14 mouse cellular contexts compared by ENCODE assay signal in the genomic region with DNA sequence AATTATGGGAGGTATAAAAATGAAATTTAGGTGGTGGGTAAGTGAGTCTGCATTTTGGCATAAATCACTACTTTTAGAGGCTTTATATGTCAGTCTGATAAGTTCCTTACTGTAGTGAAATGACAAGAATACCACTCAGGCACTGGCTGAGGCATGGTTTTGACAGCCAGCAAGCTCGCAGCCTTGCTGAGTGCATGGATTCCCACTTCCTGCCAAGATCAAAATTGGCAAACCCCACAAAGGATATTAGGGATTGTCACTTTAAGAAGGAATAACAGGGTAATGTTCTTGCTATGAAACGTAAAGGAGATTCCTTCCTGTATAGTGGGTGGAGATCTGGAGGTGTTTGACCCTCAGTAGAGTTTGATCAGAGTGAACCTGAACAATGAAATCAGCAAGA. TPM values are rescaled to one million over a fixed set of nuclear protein-coding genes. Genes with fewer than 3 reads are reported as not detected.
DNase-seq lines count a peak whose midpoint lies in the region; ATAC-seq and TF ChIP-seq lines count a peak whose summit lies in the region.
"Had no signal": no experiment of that assay in that cellular context is flagged by ENCODE, and none has a peak within 500 bp of the region (broad histone marks: within the 10 kb centered on the region; RNA-seq: fewer than 3 reads in every experiment).

No protein-coding gene starts in this region.

- DNase-seq in heart, adult 11 months: peak; percentile 91
- DNase-seq in heart, adult 8-10 months (ENCODE audit: low spot score): no peak
- DNase-seq in hindbrain, embryonic 14.5 days (ENCODE audit: low spot score): no peak
- no peak for DNase-seq in stomach, postnatal 0 days (ENCODE audit: low spot score)
- DNase-seq in adipocyte (ENCODE audit: low spot score): no peak
- DNase-seq: cerebellum, adult 18-20 months; gastrocnemius, adult 2 months; kidney, adult 18-20 months had no signal

- peaks cover 15% of the 10 kb centered on the region for H3K4me1 ChIP-seq in hindbrain, embryonic 15.5 days (replicated peaks)
- peaks cover 10% of the 10 kb centered on the region for H3K4me1 ChIP-seq in hindbrain, embryonic 14.5 days (replicated peaks; ENCODE audit: control insufficient read depth, insufficient read depth, low read length)
- peaks cover 16% of the 10 kb centered on the region for H3K4me1 ChIP-seq in stomach, embryonic 14.5 days (ENCODE audit: control insufficient read depth, insufficient read depth, low read length)
- H3K4me1 ChIP-seq in stomach, postnatal 0 days (replicated peaks; ENCODE audit: control insufficient read depth, insufficient read depth): no peaks in the 10 kb centered on the region

- TF ChIP-seq EP300 in stomach, postnatal 0 days (optimal IDR thresholded peaks at IDR 0.05): no peak

- no peak for TF ChIP-seq CTCF in stomach, postnatal 0 days (IDR thresholded peaks at IDR 0.05; ENCODE audit: low read depth)

- no peak overlapping the region for H3K9ac ChIP-seq in hindbrain, embryonic 15.5 days
- no peak overlapping the region for H3K9ac ChIP-seq in hindbrain, embryonic 14.5 days
- no peak overlapping the region for H3K9ac ChIP-seq in stomach, embryonic 14.5 days (replicated peaks; ENCODE audit: low read depth, low read length)
- H3K9ac ChIP-seq in stomach, postnatal 0 days (ENCODE audit: low read length): no peak overlapping the region
- H3K9ac ChIP-seq: limb, embryonic 12.5 days had no signal

- no peaks in the 10 kb centered on the region for H3K9me3 ChIP-seq in hindbrain, embryonic 15.5 days
- H3K9me3 ChIP-seq in hindbrain, embryonic 14.5 days (ENCODE audit: control insufficient read depth, low read length): peaks cover 8% of the 10 kb centered on the region; the same call in 1 of the 2 replicates
- no peaks in the 10 kb centered on the region for H3K9me3 ChIP-seq in stomach, embryonic 14.5 days (ENCODE audit: control insufficient read depth, low read depth, low read length)
- no peaks in the 10 kb centered on the region for H3K9me3 ChIP-seq in stomach, postnatal 0 days (ENCODE audit: control insufficient read depth, low read length)

- H3K4me3 ChIP-seq in hindbrain, embryonic 15.5 days: no peak overlapping the region
- H3K4me3 ChIP-seq in hindbrain, embryonic 14.5 days (replicated peaks; ENCODE audit: low read length): no peak overlapping the region
- no peak overlapping the region for H3K4me3 ChIP-seq in stomach, embryonic 14.5 days (ENCODE audit: low read depth, low read length)
- H3K4me3 ChIP-seq in stomach, postnatal 0 days (ENCODE audit: low read depth, low read length): no peak overlapping the region
- H3K4me3 ChIP-seq: erythroblast, embryonic 14.5 days; gastrocnemius, adult 2 months; limb, embryonic 12.5 days; myocyte had no signal

- H3K27me3 ChIP-seq in hindbrain, embryonic 15.5 days: no peaks in the 10 kb centered on the region
- H3K27me3 ChIP-seq in hindbrain, embryonic 14.5 days (ENCODE audit: control insufficient read depth, insufficient read depth, low read length): no peaks in the 10 kb centered on the region
- H3K27me3 ChIP-seq in stomach, embryonic 14.5 days (ENCODE audit: control insufficient read depth, insufficient read depth, low read length): no peaks in the 10 kb centered on the region
- H3K27me3 ChIP-seq in stomach, postnatal 0 days (ENCODE audit: control insufficient read depth, insufficient read depth, low read length): no peaks in the 10 kb centered on the region
- H3K27me3 ChIP-seq: limb, embryonic 12.5 days had no signal

- no peaks in the 10 kb centered on the region for H3K36me3 ChIP-seq in hindbrain, embryonic 15.5 days
- H3K36me3 ChIP-seq in hindbrain, embryonic 14.5 days (replicated peaks; ENCODE audit: control insufficient read depth, insufficient read depth): no peaks in the 10 kb centered on the region
- H3K36me3 ChIP-seq in stomach, embryonic 14.5 days (ENCODE audit: control insufficient read depth, insufficient read depth, low read length): peaks cover 5% of the 10 kb centered on the region; the same call in 1 of the 2 replicates
- no peaks in the 10 kb centered on the region for H3K36me3 ChIP-seq in stomach, postnatal 0 days (ENCODE audit: control insufficient read depth, insufficient read depth, low read length)

- H3K27ac ChIP-seq in hindbrain, embryonic 15.5 days (replicated peaks): 0 out of 2 replicates have a peak overlapping the region, but pooled peaks have one; percentile 11
- H3K27ac ChIP-seq in hindbrain, embryonic 14.5 days: no peak overlapping the region
- H3K27ac ChIP-seq in stomach, embryonic 14.5 days (ENCODE audit: low read length): peak overlapping the region; percentile 39; the same call in 1 of the 2 replicates
- H3K27ac ChIP-seq in stomach, postnatal 0 days (replicated peaks): no peak overlapping the region
- H3K27ac ChIP-seq: gastrocnemius, adult 2 months; limb, embryonic 12.5 days had no signal

- WGBS in hindbrain, embryonic 15.5 days: 17% methylated on average over 2 of the region's 2 CpGs
- 34% methylated on average over 2 of the region's 2 CpGs for WGBS in hindbrain, embryonic 14.5 days
- 31% methylated on average over 2 of the region's 2 CpGs for WGBS in stomach, embryonic 14.5 days
- WGBS in stomach, postnatal 0 days: 24% methylated on average over 2 of the region's 2 CpGs

- peak overlapping the region; percentile 19; the same call in 1 of the 2 replicates for H3K4me2 ChIP-seq in hindbrain, embryonic 15.5 days
- no peak overlapping the region; the same call in 1 of the 2 replicates for H3K4me2 ChIP-seq in hindbrain, embryonic 14.5 days (replicated peaks)
- H3K4me2 ChIP-seq in stomach, embryonic 14.5 days (replicated peaks; ENCODE audit: low read depth, low read length): no peak overlapping the region
- no peak overlapping the region for H3K4me2 ChIP-seq in stomach, postnatal 0 days (replicated peaks; ENCODE audit: low read depth)
- H3K4me2 ChIP-seq: limb, embryonic 12.5 days had no signal

- ATAC-seq in hindbrain, embryonic 15.5 days (ENCODE audit: low FRiP score, low read depth): no peak
- no peak for ATAC-seq in hindbrain, embryonic 14.5 days (ENCODE audit: low FRiP score)
- no peak for ATAC-seq in stomach, embryonic 14.5 days (ENCODE audit: insufficient number of reproducible peaks, insufficient read depth, low FRiP score, low read depth)
- no peak for ATAC-seq in stomach, postnatal 0 days (ENCODE audit: low FRiP score, low TSS enrichment)

RNA-seq across cellular contexts. Expression of gene E130114P18Rik, which starts 27.4 kb away (rescaled TPM):
- total RNA-seq in heart, adult 8-10 months (2022): under 1 TPM in 2 of 4 experiments, not detected in 2; 0.23 to 0.41 TPM
- 20.2 and 23.1 TPM in 2 replicates for polyA plus RNA-seq in hindbrain, embryonic 15.5 days (2015; fragmentation: Nextera tagmentation; extraction: Ambion mirVana)
- 26.3 and 28.0 TPM in 2 replicates for polyA plus RNA-seq in hindbrain, embryonic 14.5 days (2014; fragmentation: Nextera tagmentation; extraction: Ambion mirVana)
- 5.7 and 6.3 TPM in 2 replicates for polyA plus RNA-seq in stomach, embryonic 14.5 days (2014; fragmentation: Nextera tagmentation; extraction: Ambion mirVana)
- polyA plus RNA-seq in stomach, postnatal 0 days (2015; fragmentation: Nextera tagmentation; extraction: Ambion mirVana): 1.2 and 1.9 TPM in 2 replicates
- total RNA-seq: gastrocnemius, adult 2 months; heart, postnatal 14 days had no signal
- polyA plus RNA-seq: erythroblast, embryonic 14.5 days; myocyte had no signal

RNA-seq across cellular contexts. Expression of gene Nfia, which starts 32.7 kb away (rescaled TPM):
- 100 to 1,000 TPM; 109 to 137 (median 121) TPM for total RNA-seq in heart, adult 8-10 months (2022)
- polyA plus RNA-seq in hindbrain, embryonic 15.5 days (2015; fragmentation: Nextera tagmentation; extraction: Ambion mirVana): 39.5 and 47.1 TPM in 2 replicates
- polyA plus RNA-seq in hindbrain, embryonic 14.5 days (2014; fragmentation: Nextera tagmentation; extraction: Ambion mirVana): 47.8 and 49.2 TPM in 2 replicates
- 73.9 and 78.4 TPM in 2 replicates for polyA plus RNA-seq in stomach, embryonic 14.5 days (2014; fragmentation: Nextera tagmentation; extraction: Ambion mirVana)
- 24.7 and 26.0 TPM in 2 replicates for polyA plus RNA-seq in stomach, postnatal 0 days (2015; fragmentation: Nextera tagmentation; extraction: Ambion mirVana)

Comparison
In these comparisons a context has a peak if more than half of its experiments do, and no peak if none do; other contexts are left out.
1. H3K27ac ChIP-seq: peak in hindbrain, embryonic 15.5 days (single experiment) and stomach, embryonic 14.5 days (single experiment); none in hindbrain, embryonic 14.5 days (single experiment) and stomach, postnatal 0 days (single experiment).